Mouse (Mus musculus): ENCODE measurements around the gene Uqcc2.

DNA sequence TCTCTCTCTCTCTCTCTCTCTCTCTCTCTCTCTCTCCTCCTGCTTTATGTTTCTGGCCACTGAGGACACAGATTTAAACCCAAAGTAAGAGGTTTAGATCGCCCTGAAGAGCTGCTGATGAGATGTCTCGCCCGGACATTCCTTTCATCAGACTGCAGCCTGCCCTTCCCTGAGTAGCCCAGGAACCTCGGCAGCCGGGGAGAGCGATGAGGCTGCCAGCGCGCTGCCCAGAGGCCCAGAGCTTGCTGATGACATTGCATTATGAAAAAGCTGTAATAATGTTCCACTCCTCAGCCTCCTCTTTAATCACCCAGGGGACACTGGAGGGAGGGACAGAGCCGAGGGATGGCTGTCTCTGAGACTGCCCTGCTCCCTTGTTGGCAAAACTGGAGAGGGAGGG lies 6.5 kb upstream of the Uqcc2 start:
- no peak for TF ChIP-seq CTCF (IDR thresholded peaks at IDR 0.05; ENCODE audit: borderline replicate concordance, insufficient read depth, low read length)
- TF ChIP-seq POLR2A (IDR thresholded peaks at IDR 0.05; ENCODE audit: low read depth, low read length), result no peak
